Mouse (Mus musculus) thymus, adult 2 months (tissue): ENCODE data around the gene Wars2. TPM values are rescaled to one million over a fixed set of nuclear protein-coding genes. Genes with fewer than 3 reads are reported as not detected.

Source experiments
- DNase-seq: peaks from one replicate; pipeline ENCODE4 v3.0.0; 2021
- H3K27ac ChIP-seq: fragments of 200-500 bp; 2 replicates; pipeline ENCODE4 v1.5.1; 2012; ENCODE audit warnings: low read length, control low read depth; ENCODE audit not compliant: control insufficient read depth, insufficient read depth
- H3K27me3 ChIP-seq: fragments of 200-500 bp; 2 replicates; pipeline ENCODE4 v1.6.1; 2012; ENCODE audit warnings: mild to moderate bottlenecking, low read length, moderate library complexity, mixed read lengths; ENCODE audit not compliant: control insufficient read depth, insufficient read depth
- H3K36me3 ChIP-seq: fragments of 200-500 bp; 2 replicates; pipeline ENCODE4 v1.6.1; 2012; ENCODE audit warnings: mild to moderate bottlenecking, low read length, moderate library complexity; ENCODE audit not compliant: control insufficient read depth, insufficient read depth
- H3K4me1 ChIP-seq: fragments of 200-500 bp; replicated peaks from 2 replicates; pipeline ENCODE4 v1.6.1; 2012; ENCODE audit warnings: low read length; ENCODE audit not compliant: control insufficient read depth, insufficient read depth
- H3K4me3 ChIP-seq: fragments of 200-500 bp; 2 replicates; pipeline ENCODE4 v1.5.1; 2012; ENCODE audit warnings: mild to moderate bottlenecking, low read length, control low read depth, moderate library complexity; ENCODE audit not compliant: control insufficient read depth, insufficient read depth
- CTCF ChIP-seq: fragments of 200-500 bp; IDR thresholded peaks from 2 replicates; pipeline ENCODE4 v1.5.1; 2012; ENCODE audit warnings: mild to moderate bottlenecking, control low read depth, low read length, moderate library complexity, borderline replicate concordance; ENCODE audit not compliant: control insufficient read depth, poor library complexity, insufficient read depth; ENCODE audit errors: extremely low read depth
- POLR2A ChIP-seq: fragments of 200-500 bp; IDR thresholded peaks from 2 replicates; pipeline ENCODE4 v1.6.1; 2012; ENCODE audit warnings: mild to moderate bottlenecking, low read length, control low read depth, moderate library complexity; ENCODE audit not compliant: control insufficient read depth, poor library complexity, insufficient read depth; ENCODE audit errors: extremely low read depth
- WGBS: fragments of 180-500 bp; shearing (Covaris S2); methylation state at CpG from one replicate; pipeline ENCODE4 v1.1.7; 2018; 5-methylcytosine and 5-hydroxymethylcytosine counted together
- polyA plus RNA-seq: library from polyadenylated mRNA; depleted of rRNA; stranded (reverse); fragments of >200 nt; gene quantifications from 2 replicates; pipeline ENCODE4 v1.2.3, GENCODE M21; 2012

Wars2 gene
- polyA plus RNA-seq, 1 experiment, result 6.0 TPM

GRCm38 (mm10) chr3:99239301-99240045, 98.6 kb downstream of the Wars2 start:
- TF ChIP-seq POLR2A, result no peak
- TF ChIP-seq CTCF, result no peak
- no peak for DNase-seq
- WGBS, result 6% methylated on average over 20 of the region's 20 CpGs
- Histone ChIP-seq H3K36me3 (no peaks in the 10 kb centered on the region), H3K4me1 (peaks cover 1% of the 10 kb centered on the region; the same call in 1 of the 2 replicates), H3K27me3 (peaks cover 38% of the 10 kb centered on the region; the same call in 1 of the 2 replicates), H3K4me3 (no peak overlapping the region), H3K27ac (no peak overlapping the region)

DNA sequence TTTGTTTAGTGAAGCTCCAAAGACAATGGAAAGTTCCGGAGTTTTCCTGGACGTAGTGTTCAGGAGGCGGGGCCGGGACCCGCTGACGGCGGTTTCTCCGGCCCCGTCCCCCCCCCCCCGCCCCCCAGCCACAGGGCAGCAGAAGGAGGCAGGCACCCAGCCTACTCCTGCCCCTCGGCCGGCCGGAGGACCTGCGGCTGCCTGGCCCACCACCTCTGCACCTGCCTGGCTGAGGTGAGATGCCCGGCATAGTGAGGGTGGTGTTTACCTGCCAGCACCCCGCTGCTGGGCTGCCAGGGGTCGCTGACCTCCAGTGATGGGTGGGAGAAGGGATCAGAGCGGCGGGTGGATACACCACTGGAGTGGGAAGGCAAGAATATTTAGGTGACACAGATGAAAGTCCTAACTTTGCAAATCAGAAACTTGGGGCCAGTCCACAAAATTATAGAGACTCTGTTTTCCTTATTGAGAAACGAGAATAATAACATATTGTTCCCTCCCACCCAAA, 99.4 kb downstream of the Wars2 start, which contains the start of gene Tbx15:
Gene Tbx15, plus strand, starts transcription at position 169 of the 508 bp plus-strand sequence.
- 7% methylated on average over 19 of the region's 20 CpGs for WGBS
- peaks cover 32% of the 10 kb centered on the region; the same call in 1 of the 2 replicates for H3K27me3 ChIP-seq
- H3K27ac ChIP-seq, result no peak within 1 kb of the TSS
- TF ChIP-seq POLR2A (no peak), CTCF (no peak)
- no peak for DNase-seq
- H3K4me1 ChIP-seq, result no peaks in the 10 kb centered on the region
- no peak within 1 kb of the TSS for H3K4me3 ChIP-seq
- no peaks in the 10 kb centered on the region for H3K36me3 ChIP-seq

DNA sequence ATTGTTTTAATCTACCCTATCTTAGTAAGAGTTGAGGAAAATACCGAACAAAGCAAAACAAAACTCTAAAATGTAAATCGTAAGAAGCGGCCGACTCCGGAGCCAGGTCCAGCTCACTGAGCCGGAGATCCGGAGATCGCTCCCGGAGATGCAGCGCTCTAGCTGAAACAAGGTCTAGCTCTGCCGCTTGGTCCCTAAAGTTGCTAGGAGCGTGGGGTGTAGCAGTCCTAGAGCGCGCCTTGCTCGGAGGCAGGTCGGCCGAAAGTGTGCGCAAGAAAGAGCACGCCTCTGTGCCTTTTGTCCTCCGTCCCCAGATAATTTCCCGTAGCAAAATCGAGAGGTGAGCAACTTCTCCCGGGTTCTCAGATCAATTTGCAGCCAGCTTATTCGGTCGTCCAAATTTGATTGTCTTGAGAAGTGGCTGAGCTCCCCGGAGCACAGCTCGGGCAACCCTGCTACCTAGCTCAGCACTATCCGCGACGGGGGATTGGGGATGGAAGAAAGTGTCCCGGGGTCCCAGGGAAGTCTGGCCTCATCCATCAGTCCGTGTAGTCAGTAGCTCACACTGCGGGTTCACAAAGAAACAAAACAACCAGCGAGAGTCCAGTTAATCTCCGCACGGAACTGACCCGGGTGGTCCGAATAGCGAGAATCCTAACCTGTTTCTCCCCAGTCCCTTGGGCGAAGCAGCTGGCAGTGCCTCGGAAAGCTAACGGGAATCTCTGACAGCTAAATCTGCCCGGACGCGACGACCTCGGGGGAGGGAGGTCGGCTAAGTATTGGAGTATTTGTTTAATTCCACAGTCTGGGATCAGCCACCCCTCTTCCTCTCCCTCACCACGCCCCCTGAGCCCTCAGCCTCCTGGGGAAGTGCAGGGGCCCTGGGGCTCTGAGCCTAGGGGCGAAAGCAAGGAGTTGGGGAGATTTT, 100.2 kb downstream of the Wars2 start:
- 4% methylated on average over 50 of the region's 50 CpGs for WGBS
- no peak for DNase-seq
- Histone ChIP-seq H3K27ac (no peak overlapping the region), H3K27me3 (peaks cover 25% of the 10 kb centered on the region; the same call in 1 of the 2 replicates), H3K4me3 (no peak overlapping the region), H3K36me3 (no peaks in the 10 kb centered on the region), H3K4me1 (no peaks in the 10 kb centered on the region)
- no peak for TF ChIP-seq CTCF
- no peak for TF ChIP-seq POLR2A

GRCm38 (mm10) chr3:99242481-99242880, 101.6 kb downstream of the Wars2 start:
- WGBS, result 21% methylated on average over 8 of the region's 8 CpGs
- H3K4me1 ChIP-seq, result no peaks in the 10 kb centered on the region
- H3K27ac ChIP-seq, result no peak overlapping the region
- peaks cover 27% of the 10 kb centered on the region; the same call in 1 of the 2 replicates for H3K27me3 ChIP-seq
- TF ChIP-seq CTCF, result no peak
- no peak for TF ChIP-seq POLR2A
- no peaks in the 10 kb centered on the region for H3K36me3 ChIP-seq
- no peak overlapping the region for H3K4me3 ChIP-seq
- no peak for DNase-seq

DNA sequence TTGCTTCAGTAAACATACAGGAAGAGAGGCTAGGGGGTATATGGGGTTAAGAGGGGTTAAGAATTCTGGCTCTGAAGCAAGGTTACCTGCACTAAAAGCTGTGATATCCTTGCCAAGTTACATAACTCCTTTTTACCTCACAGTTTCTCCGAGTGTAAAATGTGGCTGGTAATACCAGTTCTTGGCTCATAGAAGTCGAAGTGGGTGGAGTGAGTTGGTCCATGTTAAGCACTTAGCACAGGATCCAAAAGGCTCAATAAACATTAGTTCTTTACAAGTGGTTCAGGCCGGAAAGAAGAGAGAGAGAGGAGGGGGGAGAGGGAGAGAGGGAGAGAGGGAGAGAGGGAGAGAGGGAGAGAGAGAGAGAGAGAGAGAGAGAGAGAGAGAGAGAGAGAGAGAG, 104.5 kb downstream of the Wars2 start:
- no peak for DNase-seq
- Histone ChIP-seq H3K4me3 (no peak overlapping the region), H3K4me1 (no peaks in the 10 kb centered on the region), H3K27ac (no peak overlapping the region), H3K36me3 (no peaks in the 10 kb centered on the region), H3K27me3 (peaks cover 28% of the 10 kb centered on the region)
- no peak for TF ChIP-seq CTCF
- no peak for TF ChIP-seq POLR2A
- 17% methylated on average over 3 of the region's 3 CpGs for WGBS

- TF ChIP-seq POLR2A (no peak), CTCF (no peak)
- WGBS, result 43% methylated on average over 3 of the region's 3 CpGs
- Histone ChIP-seq H3K4me3 (no peak overlapping the region), H3K27ac (no peak overlapping the region), H3K36me3 (no peaks in the 10 kb centered on the region), H3K27me3 (peaks cover 20% of the 10 kb centered on the region), H3K4me1 (no peaks in the 10 kb centered on the region)
- DNase-seq, result no peak
These were observed 105.8 kb downstream of the Wars2 start for GRCm38 (mm10) chr3:99246629-99247028.
